Mouse (Mus musculus): ENCODE measurements around the gene Coa4. TPM values are rescaled to one million over a fixed set of nuclear protein-coding genes. Genes with fewer than 3 reads are reported as not detected.
A peak's percentile ranks its signal among the peaks of the same experiment; 100 is the strongest.
"Not testable (repeated sequence)": the region's sequence is repeated elsewhere in the genome, so short reads cannot be mapped to it uniquely, and the experiment has no call there.

Coa4 gene
- polyA plus RNA-seq, 1 experiment from 2014 or later: 12.4 TPM

GRCm38 (mm10) chr7:100561861-100562587, 25.2 kb downstream of the Coa4 start:
- TF ChIP-seq EP300 (IDR thresholded peaks at IDR 0.05; ENCODE audit: low read depth) (no peak), CTCF (IDR thresholded peaks at IDR 0.05; ENCODE audit: low read depth) (no peak)

GRCm38 (mm10) chr7:100567238-100567637, 30.4 kb downstream of the Coa4 start:
- ATAC-seq; H3K4me2 ChIP-seq (ENCODE audit: low read depth, low read length); H3K9ac ChIP-seq (replicated peaks); H3K27me3 ChIP-seq (ENCODE audit: insufficient read depth, low read length); H3K9me3 ChIP-seq (ENCODE audit: low read length); H3K27ac ChIP-seq (ENCODE audit: low read depth); DNase-seq; H3K4me3 ChIP-seq (ENCODE audit: low read depth, low read length): not testable (repeated sequence)
- WGBS (ENCODE audit: insufficient replicate concordance): 83% methylated on average over 5 of the region's 5 CpGs
- peaks cover 18% of the 10 kb centered on the region for H3K4me1 ChIP-seq (ENCODE audit: insufficient read depth)
- TF ChIP-seq CTCF (IDR thresholded peaks at IDR 0.05; ENCODE audit: low read depth): peak; percentile 51
- H3K36me3 ChIP-seq (replicated peaks; ENCODE audit: insufficient read depth, low read length): peaks cover 12% of the 10 kb centered on the region; the same call in 1 of the 2 replicates

More at GRCm38 (mm10) chr7:100561861-100562587, 25.2 kb downstream of the Coa4 start:
- H3K9ac ChIP-seq (replicated peaks): no peak overlapping the region
- H3K27me3 ChIP-seq (ENCODE audit: insufficient read depth, low read length): no peaks in the 10 kb centered on the region
- H3K4me1 ChIP-seq (ENCODE audit: insufficient read depth): peaks cover 5% of the 10 kb centered on the region; the same call in 1 of the 2 replicates
- DNase-seq: no peak
- no peak overlapping the region for H3K4me3 ChIP-seq (ENCODE audit: low read depth, low read length)
- H3K27ac ChIP-seq (ENCODE audit: low read depth): no peak overlapping the region
- H3K36me3 ChIP-seq (replicated peaks; ENCODE audit: insufficient read depth, low read length): 0 out of 2 replicates have a peak, but pooled peaks cover 4% of the 10 kb centered on the region
- no peak overlapping the region for H3K4me2 ChIP-seq (ENCODE audit: low read depth, low read length)
- WGBS (ENCODE audit: insufficient replicate concordance): 79% methylated on average over 11 of the region's 11 CpGs
- H3K9me3 ChIP-seq (ENCODE audit: low read length): no peaks in the 10 kb centered on the region
- no peak for ATAC-seq

DNA sequence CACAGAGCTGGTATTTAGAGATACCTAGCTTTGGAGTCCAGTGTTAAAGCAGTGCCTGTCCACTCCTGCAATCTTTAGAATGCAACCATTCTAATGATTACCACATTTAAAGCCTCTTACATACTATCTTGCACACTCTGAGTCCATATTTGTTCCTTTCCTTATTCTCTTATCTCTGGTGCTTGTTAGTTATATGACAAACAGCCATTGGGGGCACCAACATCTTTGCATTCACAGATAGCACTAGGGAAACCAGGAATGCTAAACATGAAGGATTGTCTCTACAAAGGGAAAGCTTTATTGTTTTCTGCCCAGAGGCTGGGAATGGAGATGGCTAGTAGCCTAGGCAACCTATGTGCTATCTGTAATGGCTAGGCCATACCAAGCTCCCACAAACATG, 33.0 kb downstream of the Coa4 start:
- peaks cover 20% of the 10 kb centered on the region for H3K4me1 ChIP-seq (ENCODE audit: insufficient read depth)
- H3K27me3 ChIP-seq (ENCODE audit: insufficient read depth, low read length): no peaks in the 10 kb centered on the region
- DNase-seq (no peak), ATAC-seq (0 out of 2 replicates have a peak, but pooled peaks have one; percentile 24)
- TF ChIP-seq EP300 (IDR thresholded peaks at IDR 0.05; ENCODE audit: low read depth) (peak; percentile 58; the same call in 1 of the 2 replicates), CTCF (IDR thresholded peaks at IDR 0.05; ENCODE audit: low read depth) (peak; percentile 29)
- 0 out of 2 replicates have a peak overlapping the region, but pooled peaks have one; percentile 26 for H3K4me2 ChIP-seq (ENCODE audit: low read depth, low read length)
- peaks cover 10% of the 10 kb centered on the region; the same call in 1 of the 2 replicates for H3K36me3 ChIP-seq (replicated peaks; ENCODE audit: insufficient read depth, low read length)
- H3K9ac ChIP-seq (replicated peaks): no peak overlapping the region
- no peaks in the 10 kb centered on the region for H3K9me3 ChIP-seq (ENCODE audit: low read length)
- peak overlapping the region; percentile 67; the same call in 1 of the 2 replicates for H3K27ac ChIP-seq (ENCODE audit: low read depth)
- no peak overlapping the region for H3K4me3 ChIP-seq (ENCODE audit: low read depth, low read length)

- peak; percentile 94 for ATAC-seq
- peaks cover 20% of the 10 kb centered on the region for H3K4me1 ChIP-seq (ENCODE audit: insufficient read depth)
Observed at GRCm38 (mm10) chr7:100570930-100571715, 34.3 kb downstream of the Coa4 start.

DNA sequence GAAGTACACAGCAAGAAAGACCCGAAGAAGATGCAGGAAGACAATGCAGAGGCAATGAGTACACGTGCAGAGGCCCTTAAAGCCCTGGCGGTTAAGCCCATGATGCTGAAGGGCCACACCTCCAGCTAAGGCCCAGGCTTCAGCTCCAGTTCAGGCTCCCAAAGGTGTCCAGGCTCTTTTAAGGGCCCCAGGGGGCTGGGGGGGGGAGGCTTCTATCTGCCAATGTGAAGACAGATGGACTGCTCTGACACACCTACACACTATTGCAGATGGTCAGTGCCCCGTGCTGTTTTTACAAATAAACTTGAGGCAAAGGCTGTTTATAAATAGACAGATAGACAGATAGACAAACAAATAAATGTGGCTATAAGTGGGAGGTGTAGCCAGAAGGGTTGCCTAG, 35.2 kb downstream of the Coa4 start:
- H3K27ac ChIP-seq (ENCODE audit: low read depth): peak overlapping the region; percentile 4; the same call in 1 of the 2 replicates
- H3K4me3 ChIP-seq (ENCODE audit: low read depth, low read length): no peak overlapping the region
- TF ChIP-seq EP300 (IDR thresholded peaks at IDR 0.05; ENCODE audit: low read depth) (no peak), CTCF (IDR thresholded peaks at IDR 0.05; ENCODE audit: low read depth) (no peak)
- ATAC-seq (no peak), DNase-seq (no peak)
- 79% methylated on average over 4 of the region's 4 CpGs for WGBS (ENCODE audit: insufficient replicate concordance)
- H3K9me3 ChIP-seq (ENCODE audit: low read length): no peaks in the 10 kb centered on the region
- no peak overlapping the region for H3K9ac ChIP-seq (replicated peaks)
- no peaks in the 10 kb centered on the region for H3K27me3 ChIP-seq (ENCODE audit: insufficient read depth, low read length)
- no peak overlapping the region for H3K4me2 ChIP-seq (ENCODE audit: low read depth, low read length)
- peaks cover 20% of the 10 kb centered on the region for H3K4me1 ChIP-seq (ENCODE audit: insufficient read depth)
- peaks cover 8% of the 10 kb centered on the region; the same call in 1 of the 2 replicates for H3K36me3 ChIP-seq (replicated peaks; ENCODE audit: insufficient read depth, low read length)

More at GRCm38 (mm10) chr7:100570930-100571715, 34.3 kb downstream of the Coa4 start:
- Histone ChIP-seq H3K36me3 (replicated peaks; ENCODE audit: insufficient read depth, low read length) (peaks cover 8% of the 10 kb centered on the region; the same call in 1 of the 2 replicates), H3K9ac (replicated peaks) (no peak overlapping the region), H3K27me3 (ENCODE audit: insufficient read depth, low read length) (no peaks in the 10 kb centered on the region), H3K9me3 (ENCODE audit: low read length) (no peaks in the 10 kb centered on the region), H3K4me2 (ENCODE audit: low read depth, low read length) (peak overlapping the region; percentile 28), H3K27ac (ENCODE audit: low read depth) (peak overlapping the region; percentile 67), H3K4me3 (ENCODE audit: low read depth, low read length) (no peak overlapping the region)
- no peak for DNase-seq
- peak; percentile 83; the same call in 1 of the 2 replicates for TF ChIP-seq EP300 (IDR thresholded peaks at IDR 0.05; ENCODE audit: low read depth)
- no peak for TF ChIP-seq CTCF (IDR thresholded peaks at IDR 0.05; ENCODE audit: low read depth)
- 57% methylated on average over 3 of the region's 3 CpGs for WGBS (ENCODE audit: insufficient replicate concordance)

DNA sequence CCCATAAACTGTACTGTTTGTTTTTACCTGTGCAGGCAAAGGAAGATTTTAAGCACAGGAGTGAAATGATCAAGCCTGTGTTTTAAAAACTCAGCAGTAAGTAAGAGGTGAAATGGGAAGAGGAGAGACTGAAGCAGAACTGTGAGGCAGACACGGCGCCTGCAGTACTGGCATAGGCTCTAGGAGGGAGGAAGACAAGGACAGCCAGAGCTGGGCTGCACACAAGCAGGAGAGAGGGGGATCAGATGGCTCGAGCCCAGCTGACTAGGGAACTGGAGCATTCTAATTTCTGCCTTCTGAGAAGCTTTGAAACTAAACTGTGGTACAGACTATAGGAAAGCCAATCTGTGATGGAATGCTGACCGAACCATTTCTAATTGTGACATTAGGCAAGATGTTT, 35.8 kb downstream of the Coa4 start:
- Histone ChIP-seq H3K4me2 (ENCODE audit: low read depth, low read length) (no peak overlapping the region), H3K9ac (replicated peaks) (no peak overlapping the region), H3K27me3 (ENCODE audit: insufficient read depth, low read length) (no peaks in the 10 kb centered on the region), H3K9me3 (ENCODE audit: low read length) (no peaks in the 10 kb centered on the region), H3K36me3 (replicated peaks; ENCODE audit: insufficient read depth, low read length) (peaks cover 8% of the 10 kb centered on the region; the same call in 1 of the 2 replicates), H3K4me3 (ENCODE audit: low read depth, low read length) (no peak overlapping the region), H3K27ac (ENCODE audit: low read depth) (no peak overlapping the region), H3K4me1 (ENCODE audit: insufficient read depth) (peaks cover 20% of the 10 kb centered on the region)
- WGBS (ENCODE audit: insufficient replicate concordance): 86% methylated on average over 4 of the region's 4 CpGs
- ATAC-seq (no peak), DNase-seq (no peak)
- TF ChIP-seq CTCF (IDR thresholded peaks at IDR 0.05; ENCODE audit: low read depth): no peak
- no peak for TF ChIP-seq EP300 (IDR thresholded peaks at IDR 0.05; ENCODE audit: low read depth)
